Mouse (Mus musculus) right cerebral cortex, adult 18-20 months (tissue): ENCODE results near the gene Smc1b.

Experiments used
- DNase-seq: peaks from one replicate; pipeline ENCODE4 v3.0.0; 2022; ENCODE audit warnings: mixed read lengths

Smc1b gene

DNA sequence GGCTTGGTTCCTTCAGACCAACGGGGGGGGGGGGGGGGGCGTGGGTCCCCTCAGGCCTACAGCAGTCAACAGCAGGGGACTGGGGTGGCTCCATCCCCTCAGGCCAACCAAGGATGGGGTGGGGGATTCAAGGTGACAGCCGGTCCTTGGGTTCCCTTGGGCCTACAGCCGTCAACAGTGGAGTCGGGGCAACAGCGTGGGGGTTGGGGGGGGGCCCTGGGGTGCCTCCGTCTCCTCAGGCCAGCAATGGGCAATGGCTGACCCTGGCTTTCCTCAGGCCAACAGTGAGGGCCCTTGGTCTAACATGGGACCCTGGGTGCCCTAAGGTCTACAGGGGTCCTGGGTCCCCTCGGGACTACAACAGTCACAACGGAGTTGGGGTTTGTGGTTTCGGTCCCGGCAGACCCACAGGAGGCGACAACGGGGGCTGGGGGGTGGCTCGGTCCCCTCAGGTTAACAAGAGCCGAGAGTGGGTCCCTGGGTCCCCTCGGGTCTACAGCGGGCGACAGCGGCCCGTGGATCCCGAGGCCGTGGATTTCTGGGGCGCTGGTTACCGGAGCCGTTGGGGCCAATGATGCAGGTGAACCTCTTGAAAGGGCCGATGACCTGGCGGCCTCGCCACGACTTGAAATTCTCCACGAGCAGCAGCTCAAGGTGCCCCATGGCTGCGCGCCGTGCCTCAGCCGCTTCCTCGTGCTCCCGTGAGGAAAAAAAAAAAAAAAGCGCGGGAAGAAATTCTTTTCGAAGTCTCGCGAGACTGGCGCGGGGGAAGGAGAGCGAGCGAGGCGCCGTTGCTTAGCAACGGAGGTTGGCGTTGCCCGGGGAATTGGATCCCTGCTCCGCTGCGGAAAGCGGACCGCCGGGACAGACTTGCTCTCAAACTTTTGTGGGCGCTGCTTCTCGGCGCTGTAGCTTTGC, at the start of gene Smc1b, which contains the start of gene Ribc2:
Gene Smc1b (minus strand): TSS at position 690 of the 918 bp plus-strand sequence.
Gene Ribc2 (plus strand): TSS at position 804 of the 918 bp plus-strand sequence.
- peak; percentile 83 for DNase-seq

DNA sequence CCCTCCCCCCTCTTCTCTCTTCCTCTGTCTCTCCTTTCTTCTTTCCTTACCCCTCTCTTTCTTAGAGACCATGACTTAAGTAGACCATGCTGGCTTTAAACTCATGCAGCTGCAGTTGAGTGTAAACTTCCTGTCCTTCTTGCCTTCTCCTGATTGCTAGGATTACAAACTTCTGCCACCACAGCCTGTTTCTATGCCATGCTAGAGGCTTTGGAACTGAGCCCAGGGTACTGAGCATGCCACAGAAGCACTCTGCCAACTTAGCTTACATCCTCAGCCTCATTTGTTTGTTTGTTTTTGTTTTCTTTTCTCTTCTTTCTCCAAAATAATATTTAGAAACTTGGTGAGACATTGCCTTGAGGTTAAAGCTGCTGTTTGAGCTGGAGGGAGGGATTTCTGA, 48.6 kb upstream of the Smc1b start:
- no peak for DNase-seq

DNA sequence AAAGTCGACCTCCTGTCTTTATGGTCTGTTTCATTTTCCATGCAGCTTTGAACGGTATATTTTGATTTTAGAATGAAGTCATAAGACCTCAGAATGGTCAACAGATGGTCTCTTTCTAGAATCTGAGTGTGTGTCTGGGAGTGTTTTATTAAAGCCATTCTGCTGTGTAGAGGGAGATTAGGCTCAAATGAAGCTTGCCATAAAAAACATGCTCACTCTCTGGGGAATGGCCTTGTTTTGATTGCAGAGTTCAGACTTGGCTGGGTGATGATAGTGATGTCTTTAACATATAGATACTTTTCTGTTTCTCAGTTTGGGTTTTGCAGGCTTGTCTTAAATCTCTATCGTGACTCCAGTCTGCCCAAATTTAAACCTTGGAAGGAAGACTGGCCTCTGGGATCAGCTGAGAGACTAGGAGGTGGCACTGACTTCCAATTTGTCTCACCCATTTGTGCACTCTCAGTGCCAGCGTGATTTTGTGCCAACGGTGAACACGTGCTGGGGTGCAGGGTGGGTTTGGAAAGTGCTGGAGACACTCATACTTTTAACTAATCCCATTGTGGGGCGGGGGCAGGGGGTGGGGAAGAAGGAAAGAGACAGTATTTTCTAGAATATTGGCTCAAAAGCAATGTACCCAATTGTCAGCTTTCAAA, 47.9 kb upstream of the Smc1b start:
- DNase-seq, result no peak

DNA sequence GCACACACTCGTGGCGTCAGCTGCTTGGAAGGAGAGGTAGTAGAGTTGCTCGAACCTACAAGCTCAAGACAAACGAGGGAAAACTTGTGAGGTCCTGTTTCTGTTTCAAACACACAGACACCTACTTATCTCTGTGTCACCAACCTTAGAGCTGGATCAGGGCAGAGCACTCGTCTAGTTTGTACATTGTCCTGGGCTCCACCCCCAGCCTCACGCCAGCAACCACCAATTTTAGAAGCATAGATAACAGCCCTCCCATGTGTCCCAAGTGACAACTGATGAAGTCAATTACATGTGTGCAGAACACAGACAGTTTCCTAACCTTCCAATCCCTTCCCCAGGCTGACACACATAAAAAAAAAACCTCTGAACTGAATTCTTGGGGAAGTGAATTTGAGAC, 46.4 kb upstream of the Smc1b start:
- DNase-seq, result no peak

DNA sequence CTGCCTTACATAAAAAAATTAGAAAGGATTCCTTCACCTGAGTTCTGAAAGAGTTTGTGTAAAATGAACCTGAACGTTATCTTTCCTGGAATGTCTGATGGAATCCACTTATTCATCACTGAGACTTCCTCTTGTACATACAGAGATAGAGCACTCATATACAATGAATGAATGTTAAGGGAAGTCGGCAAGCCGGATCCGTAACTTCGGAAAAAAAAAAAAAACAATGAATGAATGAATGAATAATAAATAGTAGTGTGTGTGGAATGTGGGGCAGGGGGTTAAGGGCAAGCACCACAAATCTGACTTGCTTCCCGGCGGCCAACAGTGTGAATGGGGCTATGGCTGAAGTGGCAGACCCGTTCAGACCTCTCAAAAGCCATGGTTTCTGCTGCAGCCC, 45.8 kb upstream of the Smc1b start:
- DNase-seq, result peak; percentile 39

DNA sequence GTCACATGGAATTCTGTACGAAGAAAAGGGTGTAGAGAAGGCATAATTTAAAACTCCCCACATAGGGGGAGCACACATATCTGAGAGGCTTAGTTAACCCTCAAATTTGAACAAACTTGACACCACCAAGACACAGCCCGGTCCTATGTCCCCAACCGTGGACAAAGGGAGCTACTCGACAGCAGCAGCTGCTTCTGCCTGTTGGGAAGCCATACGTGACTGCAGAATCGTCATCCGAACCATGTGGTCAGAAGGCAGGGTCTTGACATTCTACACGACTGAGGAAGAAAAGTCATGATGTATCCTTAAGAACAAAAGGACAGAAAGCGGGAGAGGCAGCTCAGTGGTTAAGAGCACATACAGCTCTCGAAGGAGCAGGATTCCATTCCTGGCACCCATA, 42.3 kb upstream of the Smc1b start:
- DNase-seq, result no peak

DNA sequence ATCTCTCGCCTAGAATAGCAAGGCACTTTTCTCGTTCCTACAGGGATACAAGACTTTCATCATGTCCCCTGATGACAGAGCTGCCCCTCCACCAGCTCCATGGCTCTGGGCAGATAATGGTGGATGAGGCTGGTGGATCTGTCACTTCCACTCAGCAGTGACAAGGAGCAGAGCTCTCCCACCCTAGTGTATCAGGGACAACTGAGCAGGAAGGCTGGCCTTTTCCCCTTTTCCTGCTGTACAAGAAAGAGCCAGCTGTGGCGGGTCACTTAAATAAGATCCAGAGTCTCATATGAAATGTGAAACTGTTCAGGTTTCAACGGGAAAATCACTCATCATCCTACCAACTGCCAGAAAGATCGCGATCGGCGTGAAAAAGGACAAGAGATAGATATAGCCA, 41.7 kb upstream of the Smc1b start:
- no peak for DNase-seq

DNA sequence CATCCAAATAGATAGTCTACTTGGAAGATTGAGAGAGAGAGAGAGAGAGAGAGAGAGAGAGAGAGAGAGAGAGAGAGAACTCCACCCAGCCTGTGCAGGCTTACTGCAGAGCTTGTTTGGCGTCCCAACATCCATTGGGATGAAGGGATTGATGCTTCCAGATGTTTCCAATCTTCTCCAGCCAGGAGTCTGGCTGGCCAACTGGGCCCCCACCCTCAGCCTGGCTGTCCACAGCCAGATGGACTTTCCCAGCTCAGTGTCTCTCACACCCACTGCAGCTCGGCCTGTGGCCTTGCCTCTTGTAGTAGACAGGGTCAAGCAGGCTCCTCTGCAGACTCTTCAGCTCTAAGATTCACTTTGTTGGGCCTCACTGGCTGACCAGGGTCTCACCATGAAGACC, 40.3 kb upstream of the Smc1b start:
- DNase-seq, result no peak

DNA sequence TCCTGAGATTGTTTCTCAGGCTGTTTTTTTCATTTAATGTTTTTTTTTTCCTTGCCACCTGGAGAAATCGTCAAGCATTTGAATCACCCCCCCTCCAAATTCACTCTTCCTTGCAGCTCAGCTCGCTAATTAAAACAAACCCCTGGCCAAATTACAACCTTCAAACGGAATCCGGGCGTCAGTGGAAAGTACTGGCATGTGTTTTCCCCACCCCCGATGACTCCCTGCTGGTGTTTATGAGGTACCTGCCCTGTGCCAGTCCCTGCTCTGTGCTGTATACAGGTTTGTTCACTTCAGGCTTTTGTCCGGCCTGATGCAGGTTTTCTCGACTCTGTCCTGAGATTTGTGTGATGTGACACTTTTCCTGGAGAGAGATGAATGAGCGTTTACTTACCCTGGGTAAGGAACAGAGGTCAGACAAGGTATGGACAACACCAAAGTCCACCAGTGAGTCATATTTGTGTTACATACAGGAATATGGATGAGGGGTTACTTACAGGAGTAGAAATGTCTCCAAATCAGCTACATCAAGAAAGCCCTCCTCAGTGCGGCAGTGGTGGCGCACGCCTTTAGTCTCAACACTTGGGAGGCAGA, 35.4 kb upstream of the Smc1b start:
- DNase-seq, result no peak

DNA sequence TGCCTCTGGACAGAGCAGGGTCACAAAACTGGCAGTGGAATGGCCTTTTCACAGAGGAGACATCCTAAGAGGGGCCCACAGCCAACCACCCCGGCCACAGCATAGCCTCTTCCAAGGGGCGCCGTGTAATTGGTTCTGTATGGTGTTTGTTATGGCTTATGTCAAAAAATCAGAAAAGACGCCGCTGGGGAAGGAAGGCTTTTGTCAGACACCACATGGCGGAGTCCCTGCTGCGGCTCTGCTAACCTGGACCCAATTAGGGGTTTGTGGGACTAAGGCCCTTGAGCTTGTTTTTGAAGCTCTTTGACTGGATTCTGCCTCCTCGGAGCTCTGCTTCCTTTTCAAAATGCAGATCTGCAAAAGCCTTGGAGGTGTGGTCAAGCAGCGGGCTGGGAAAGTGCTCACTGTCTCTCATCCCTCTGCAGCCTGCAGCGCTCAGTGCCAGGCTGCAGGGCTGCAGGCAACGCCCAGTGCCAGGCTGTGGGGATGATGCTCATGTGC, 34.7 kb upstream of the Smc1b start:
- DNase-seq, result no peak

DNA sequence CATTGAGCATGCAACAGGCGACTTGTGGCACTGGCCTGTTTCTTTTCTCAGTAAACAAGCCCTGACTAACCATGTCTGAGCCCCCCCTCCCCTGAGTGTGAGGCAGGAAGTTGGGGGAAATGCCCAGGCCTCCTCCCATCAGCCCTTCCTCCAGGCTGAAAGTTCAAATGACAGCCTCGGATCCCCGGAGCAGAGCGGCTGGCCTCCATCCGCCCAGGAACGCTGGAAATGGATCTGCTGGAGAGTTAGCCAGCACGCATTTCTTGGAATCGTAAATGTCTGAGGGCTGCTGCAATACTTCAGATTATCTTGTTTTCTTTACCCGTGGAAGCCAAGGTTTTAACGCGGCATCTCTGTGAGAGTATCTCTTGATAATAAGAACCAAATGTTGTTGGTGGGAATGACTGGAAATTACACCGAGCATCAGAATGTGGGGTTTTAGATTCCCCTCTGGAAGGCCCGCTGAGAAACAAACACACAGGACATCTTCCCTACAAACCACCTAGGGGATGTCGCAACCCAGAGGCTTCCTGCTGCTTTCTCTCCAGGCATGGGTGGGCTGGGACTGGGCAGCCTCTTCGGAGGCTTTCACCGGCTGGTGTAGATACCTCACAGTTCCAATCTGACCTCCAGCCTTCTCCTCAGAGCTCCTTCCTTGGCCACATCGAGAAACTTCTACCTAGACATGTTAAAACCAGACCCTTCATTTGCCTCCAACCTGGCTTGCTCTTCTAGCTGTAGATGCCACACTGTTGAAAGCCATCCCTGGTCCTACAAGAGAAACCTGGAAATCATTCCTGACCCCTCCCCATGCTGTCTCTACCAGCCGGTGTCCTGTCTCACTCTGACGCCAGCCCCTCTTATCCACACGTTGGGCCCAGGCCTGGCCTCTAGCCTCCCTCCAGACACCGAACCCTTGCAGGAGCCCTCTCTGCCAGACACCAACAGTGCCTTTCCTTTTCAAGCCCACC, 31.2 kb upstream of the Smc1b start:
- no peak for DNase-seq

DNA sequence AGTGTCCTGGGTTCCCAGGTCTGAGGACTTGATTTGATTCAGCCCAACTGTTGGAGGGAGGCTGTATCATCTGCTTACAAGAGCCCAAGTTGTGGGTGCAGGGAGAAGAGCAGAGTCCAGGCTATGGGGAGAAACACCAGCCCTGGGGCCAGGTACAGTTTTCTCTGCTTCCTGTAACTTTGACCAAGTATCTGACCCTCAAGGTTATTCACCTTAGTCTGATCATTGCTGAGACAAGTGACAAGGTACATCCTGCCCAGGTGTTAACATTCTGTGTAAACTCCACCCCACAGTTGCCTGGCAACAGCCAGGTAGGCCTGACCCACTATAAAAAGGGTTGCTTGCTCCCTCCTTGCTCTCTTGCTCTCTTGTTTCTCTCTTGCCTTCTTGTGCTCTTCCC, 29.7 kb upstream of the Smc1b start:
- DNase-seq, result no peak

DNA sequence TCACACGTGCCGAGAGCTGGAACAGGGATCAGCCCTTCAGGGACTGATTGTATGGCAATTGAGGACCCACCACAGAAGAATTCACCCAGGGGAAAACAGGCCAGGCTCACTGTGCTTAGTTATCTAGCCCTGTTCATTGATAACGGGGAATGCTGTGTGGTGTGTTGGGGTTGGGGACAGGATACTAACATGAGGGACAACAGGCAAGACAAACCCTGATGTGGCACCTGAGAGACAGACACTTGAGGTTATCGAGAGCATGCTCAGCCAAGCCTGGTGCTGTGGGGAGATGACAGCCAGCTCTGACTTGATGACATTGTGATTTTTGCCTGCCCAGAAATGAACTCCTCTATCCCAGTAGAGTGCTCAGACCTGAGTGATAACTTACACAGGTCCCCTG, 24.4 kb upstream of the Smc1b start:
- no peak for DNase-seq

DNA sequence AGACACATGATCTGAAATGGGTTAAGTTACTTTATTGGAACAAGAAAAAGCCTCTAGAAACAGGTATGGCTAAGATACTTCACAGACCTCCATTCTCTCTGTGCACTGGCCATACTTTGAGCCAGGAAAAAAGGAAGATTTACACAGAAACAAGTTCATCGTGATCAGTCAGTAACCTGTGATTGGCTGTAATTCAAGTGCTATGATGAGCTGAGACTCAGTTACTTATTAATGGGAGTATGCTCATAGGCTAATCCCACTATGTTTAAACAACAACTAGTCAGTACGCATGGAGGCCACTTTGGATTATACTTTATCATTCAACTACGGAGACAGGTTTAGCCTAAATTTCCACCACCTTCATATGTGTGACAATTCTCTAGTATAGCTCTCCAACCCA, 22.3 kb upstream of the Smc1b start:
- no peak for DNase-seq

DNA sequence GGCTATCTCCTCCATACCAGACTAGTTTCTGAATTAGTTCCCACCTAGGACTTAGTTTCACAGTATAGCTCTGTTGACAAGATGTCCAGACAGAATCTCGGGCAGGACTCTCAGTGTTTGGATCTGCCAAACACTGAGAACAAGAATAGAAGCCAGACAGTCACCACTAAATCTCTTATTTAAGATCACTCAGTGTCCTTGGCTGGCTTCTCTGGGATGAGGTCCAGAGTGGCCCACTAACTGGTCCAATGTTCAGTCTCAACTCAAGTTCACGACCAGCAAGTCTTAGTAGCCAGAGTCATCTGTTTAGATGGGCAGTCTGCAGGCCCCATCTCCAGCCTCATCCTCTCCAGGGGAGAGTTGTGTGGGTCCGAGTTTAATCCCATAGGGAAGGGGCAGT, 20.8 kb upstream of the Smc1b start:
- no peak for DNase-seq

DNA sequence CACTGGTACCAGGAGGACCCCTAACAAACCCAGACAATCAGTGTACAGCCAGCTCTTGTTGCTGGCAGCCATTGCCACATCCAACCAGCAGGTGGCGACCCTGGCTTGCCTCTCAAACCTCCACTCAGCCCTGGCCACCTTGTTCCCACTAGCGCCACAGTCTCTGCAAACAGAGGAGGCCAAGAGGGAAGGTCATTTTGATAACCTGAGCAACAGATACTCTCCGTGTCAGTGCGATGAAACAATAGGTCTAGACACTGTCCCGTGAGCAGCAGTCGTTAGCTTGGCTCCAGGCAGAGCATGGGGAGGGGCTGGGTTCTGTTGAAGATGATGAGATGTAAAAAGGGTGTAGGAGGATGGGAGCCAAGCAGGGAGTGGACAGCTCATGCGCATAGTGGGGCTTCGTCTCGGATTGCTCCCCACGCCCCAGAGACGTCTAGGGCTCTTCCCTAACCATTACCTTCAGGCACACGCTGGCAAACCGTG, 19.7 kb upstream of the Smc1b start:
- DNase-seq, result peak; percentile 64

DNA sequence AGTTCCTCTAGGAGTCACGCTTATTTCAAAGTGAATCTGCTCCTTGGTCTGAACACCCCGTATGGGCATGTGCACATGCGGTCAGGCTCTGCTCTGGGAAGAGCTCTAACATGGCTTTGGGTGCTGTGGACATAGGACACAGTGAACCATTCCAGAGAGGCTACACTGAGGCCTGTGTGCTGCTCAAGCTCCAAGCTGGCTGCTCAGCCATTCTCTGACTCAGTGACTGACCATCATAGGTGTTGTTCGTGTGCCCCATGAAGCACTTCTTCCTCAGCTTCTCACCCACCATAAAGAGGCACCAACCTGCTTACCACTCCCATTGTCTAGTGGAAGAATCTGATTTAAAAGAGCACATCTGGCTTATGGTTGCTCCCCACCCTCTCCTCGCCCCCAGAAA, 12.5 kb upstream of the Smc1b start:
- no peak for DNase-seq

DNA sequence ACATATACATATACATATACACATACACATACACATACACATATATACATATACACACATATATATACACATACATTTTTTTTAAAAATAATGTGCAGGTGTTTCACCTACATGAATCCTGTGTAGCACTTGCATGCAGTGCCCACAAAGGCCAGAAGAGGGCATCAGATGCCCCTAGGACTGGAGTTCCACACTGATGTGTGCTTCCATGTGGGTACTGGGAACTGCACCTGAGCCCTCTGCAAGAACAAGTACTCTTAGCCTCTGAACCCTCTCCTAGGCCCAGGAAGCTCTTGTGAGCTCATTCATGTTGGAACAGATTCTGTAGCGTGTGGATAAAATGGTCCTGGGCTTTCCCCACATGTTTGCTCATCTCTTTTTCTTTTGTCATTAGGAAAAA, 12.0 kb upstream of the Smc1b start:
- DNase-seq, result no peak

DNA sequence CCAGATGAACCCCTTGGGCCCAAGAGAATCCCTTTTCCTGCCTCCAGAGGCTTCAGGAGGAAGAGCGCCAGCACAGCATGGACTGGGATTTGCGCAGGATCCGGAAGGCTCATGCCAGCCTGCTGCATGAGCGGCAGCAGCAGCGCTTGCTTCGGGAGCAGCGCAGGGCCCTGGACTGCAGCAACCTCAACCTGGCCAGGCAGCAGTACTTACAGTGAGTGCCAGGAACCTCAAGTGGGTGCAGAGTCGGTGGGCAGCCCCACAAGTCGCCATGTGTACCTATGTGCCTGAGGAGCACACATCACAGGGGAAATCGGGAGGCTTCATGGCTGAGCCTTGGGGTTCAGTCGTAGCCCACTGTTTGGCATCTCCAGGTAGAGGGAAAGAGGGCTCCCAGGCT, 11.4 kb upstream of the Smc1b start:
- no peak for DNase-seq

DNA sequence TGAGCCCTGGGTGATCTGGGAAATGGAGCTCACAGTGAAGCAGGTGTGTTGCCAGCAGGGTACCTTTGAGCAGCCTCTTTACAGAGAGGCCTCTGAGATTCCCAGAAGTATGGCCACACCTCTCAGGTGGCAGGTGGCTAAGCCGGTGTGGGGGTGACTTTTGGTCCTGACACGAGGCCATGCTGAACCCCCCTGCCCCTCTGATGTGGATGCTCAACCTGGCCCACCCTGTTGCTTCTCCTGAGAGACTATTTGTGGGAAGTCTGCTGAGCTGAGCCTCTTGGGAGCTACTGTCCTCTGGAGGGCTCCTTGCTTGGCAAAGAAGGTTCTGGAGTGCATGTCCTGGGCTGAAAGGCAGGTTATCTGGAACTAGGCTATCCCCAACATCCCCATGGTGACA, 10.7 kb upstream of the Smc1b start:
- DNase-seq, result no peak

DNA sequence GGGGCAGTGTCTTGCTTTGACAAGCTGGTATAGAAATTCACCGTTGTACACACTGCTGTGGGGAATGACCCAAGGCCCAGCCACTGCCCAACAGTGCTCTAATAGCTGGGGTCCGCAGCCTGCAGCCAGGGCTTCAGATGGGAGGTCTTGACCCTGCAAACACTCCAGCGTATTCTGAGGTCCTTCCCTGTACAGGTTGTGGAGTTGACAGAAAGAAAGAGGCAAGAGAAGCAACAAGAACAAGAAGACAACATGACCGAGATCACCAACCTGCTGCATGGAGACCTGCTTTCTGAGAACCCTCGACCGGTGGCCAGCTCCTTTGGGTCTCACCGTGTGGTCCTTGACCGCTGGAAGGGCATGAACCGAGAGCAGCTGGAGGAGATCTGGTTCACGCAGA, 9.5 kb upstream of the Smc1b start:
- DNase-seq, result no peak

DNA sequence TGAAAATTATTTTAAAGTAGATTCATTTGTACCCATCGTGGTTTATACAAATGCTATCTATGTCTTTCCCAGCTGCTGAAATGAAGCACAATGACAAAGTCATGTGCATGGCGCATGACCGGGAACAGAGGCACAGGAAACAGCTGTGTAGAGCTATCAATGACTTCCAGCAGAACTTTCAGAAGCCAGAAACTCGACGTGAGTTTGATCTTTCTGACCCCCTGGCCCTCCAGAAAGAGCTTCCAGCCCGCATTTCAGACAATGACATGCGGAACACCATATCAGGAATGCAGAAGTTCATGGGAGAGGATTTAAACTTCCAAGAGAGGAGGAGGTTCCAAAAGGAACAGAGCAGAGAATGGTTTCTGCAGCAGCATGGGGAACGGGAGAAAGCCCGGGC, 3.4 kb upstream of the Smc1b start:
- no peak for DNase-seq

DNA sequence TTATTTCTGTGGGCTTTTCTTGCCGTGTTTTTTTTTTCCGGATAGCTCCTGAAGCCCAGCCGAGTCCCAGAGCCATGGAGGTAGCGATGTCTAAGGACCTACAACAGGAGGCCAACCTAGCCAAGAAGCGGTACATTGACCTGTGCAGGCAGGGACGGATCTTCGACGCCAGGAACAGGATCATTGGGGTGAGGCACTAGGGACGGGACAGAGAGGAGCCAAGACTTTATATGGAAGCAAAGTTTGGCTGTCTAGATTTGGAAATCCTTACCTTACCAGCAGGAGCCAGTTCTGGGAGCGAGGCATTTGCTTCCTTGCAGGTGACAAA, 393 bp upstream of the Smc1b start:
- no peak for DNase-seq
